Mouse (Mus musculus): ENCODE data around the gene Sdhc.
A peak's percentile ranks its signal among the peaks of the same experiment; 100 is the strongest.
"Not testable (repeated sequence)": the region's sequence is repeated elsewhere in the genome, so short reads cannot be mapped to it uniquely, and the experiment has no call there.

The Sdhc gene

GRCm38 (mm10) chr1:171165629-171166345 lies 15.4 kb upstream of the Sdhc start:
- no peak for DNase-seq

- DNase-seq: peak; percentile 38
These were observed 13.9 kb upstream of the Sdhc start for GRCm38 (mm10) chr1:171164258-171164657.

- DNase-seq: no peak
These were observed 12.1 kb upstream of the Sdhc start for GRCm38 (mm10) chr1:171162526-171162925.

GRCm38 (mm10) chr1:171159485-171159975 lies 9.1 kb upstream of the Sdhc start:
- peak; percentile 38 for DNase-seq

GRCm38 (mm10) chr1:171157965-171158364 lies 7.6 kb upstream of the Sdhc start:
- no peak for DNase-seq

GRCm38 (mm10) chr1:171156644-171157043 lies 6.2 kb upstream of the Sdhc start:
- no peak for DNase-seq

- DNase-seq: peak; percentile 28
These were observed 1.6 kb upstream of the Sdhc start for GRCm38 (mm10) chr1:171151966-171152365.

- DNase-seq: no peak
These were observed 512 bp upstream of the Sdhc start for GRCm38 (mm10) chr1:171150838-171151391.

GRCm38 (mm10) chr1:171142981-171143380 lies 7.4 kb downstream of the Sdhc start:
- peak; percentile 49 for DNase-seq

- not testable (repeated sequence) for DNase-seq
These were observed 12.8 kb downstream of the Sdhc start for GRCm38 (mm10) chr1:171137486-171138155.

- DNase-seq: no peak
These were observed 14.8 kb downstream of the Sdhc start for GRCm38 (mm10) chr1:171135600-171135999.

- DNase-seq: peak; percentile 17
These were observed 19.4 kb downstream of the Sdhc start for GRCm38 (mm10) chr1:171130971-171131370.

- peak; percentile 83 for DNase-seq
These were observed 21.2 kb downstream of the Sdhc start for GRCm38 (mm10) chr1:171129251-171129650.

GRCm38 (mm10) chr1:171124398-171124797 lies 26.0 kb downstream of the Sdhc start:
- no peak for DNase-seq

- peak; percentile 61 for DNase-seq
These were observed 27.5 kb downstream of the Sdhc start for GRCm38 (mm10) chr1:171122932-171123331.

GRCm38 (mm10) chr1:171121839-171122238 lies 28.6 kb downstream of the Sdhc start:
- DNase-seq: no peak

- DNase-seq: no peak
These were observed 29.5 kb downstream of the Sdhc start for GRCm38 (mm10) chr1:171120893-171121292.

GRCm38 (mm10) chr1:171119405-171119804 lies 31.0 kb downstream of the Sdhc start:
- no peak for DNase-seq

GRCm38 (mm10) chr1:171118996-171119395 lies 31.4 kb downstream of the Sdhc start:
- DNase-seq: no peak

GRCm38 (mm10) chr1:171118269-171118684 lies 32.1 kb downstream of the Sdhc start:
- DNase-seq: peak; percentile 79

GRCm38 (mm10) chr1:171116280-171116679 lies 34.1 kb downstream of the Sdhc start:
- DNase-seq: no peak

- DNase-seq: peak; percentile 89
These were observed 36.5 kb downstream of the Sdhc start, which contains the start of gene Cfap126 for GRCm38 (mm10) chr1:171113873-171114299. Gene Cfap126 (plus strand): TSS chr1:171113918.

- no peak for DNase-seq
These were observed 37.4 kb downstream of the Sdhc start for GRCm38 (mm10) chr1:171112986-171113385.
